ENCODE assay signal across 14 mouse cellular contexts in genomic region chr7:84756261-84756660, GRCm38 (mm10).
"Had no signal": no experiment of that assay in that cellular context is flagged by ENCODE, and none has a peak within 500 bp of the region (broad histone marks: within the 10 kb centered on the region; RNA-seq: fewer than 3 reads in every experiment).

No protein-coding gene starts in this region.

- H3K9me3 ChIP-seq: liver, embryonic 13.5 days; liver, embryonic 15.5 days; midbrain, embryonic 13.5 days; midbrain, embryonic 15.5 days; neural tube, embryonic 12.5 days had no signal

- H3K27ac ChIP-seq: liver, embryonic 13.5 days; liver, embryonic 15.5 days; macrophage; midbrain, embryonic 13.5 days; midbrain, embryonic 15.5 days; neural tube, embryonic 12.5 days had no signal

- H3K4me2 ChIP-seq: liver, embryonic 13.5 days; liver, embryonic 15.5 days; midbrain, embryonic 11.5 days; midbrain, embryonic 13.5 days; midbrain, embryonic 15.5 days; neural tube, embryonic 12.5 days had no signal

- H3K4me1 ChIP-seq: liver, embryonic 13.5 days; liver, embryonic 15.5 days; megakaryocyte, embryonic 14.5 days; midbrain, embryonic 13.5 days; midbrain, embryonic 15.5 days; neural tube, embryonic 12.5 days had no signal

- H3K27me3 ChIP-seq: liver, embryonic 13.5 days; midbrain, embryonic 13.5 days; midbrain, embryonic 15.5 days; neural tube, embryonic 12.5 days had no signal

- H3K4me3 ChIP-seq: liver, embryonic 13.5 days; liver, embryonic 15.5 days; megakaryocyte, embryonic 14.5 days; midbrain, embryonic 13.5 days; midbrain, embryonic 15.5 days; neural tube, embryonic 12.5 days had no signal

- H3K9ac ChIP-seq: liver, embryonic 13.5 days; liver, embryonic 15.5 days; liver, postnatal 0 days; midbrain, embryonic 13.5 days; midbrain, embryonic 15.5 days; neural tube, embryonic 12.5 days had no signal

- ATAC-seq: liver, postnatal 0 days; midbrain, embryonic 13.5 days; midbrain, embryonic 15.5 days had no signal

- H3K36me3 ChIP-seq: liver, embryonic 13.5 days; liver, embryonic 15.5 days; midbrain, embryonic 13.5 days; midbrain, embryonic 15.5 days; neural tube, embryonic 12.5 days had no signal

- DNase-seq: liver, embryonic 13.5 days; liver, postnatal 0 days; lung, adult 2 months; right cerebral cortex, postnatal 14 days; thymus, adult 2 months; thymus, postnatal 25 days; thymus, postnatal 4 days had no signal
